Mouse (Mus musculus) heart, postnatal 0 days (tissue): ENCODE data around the gene Hist1h2ag. TPM values are rescaled to one million over a fixed set of nuclear protein-coding genes. Genes with fewer than 3 reads are reported as not detected.

Experiments used
- ATAC-seq: fragments of 200-750 bp; cut with Nextera tagmentation; 2 replicates; pipeline ENCODE4 v1.8.0; 2017; ENCODE audit warnings: low read depth, moderate number of reproducible peaks, moderate library complexity; ENCODE audit not compliant: insufficient read depth
- DNase-seq: peaks from one replicate; pipeline ENCODE4 v3.0.0-alpha.2; 2016; ENCODE audit warnings: low spot score
- H3K27ac ChIP-seq: fragments of 300-500 bp; sonication (generic); 2 replicates; pipeline ENCODE4 v1.5.1; 2014; ENCODE audit warnings: low read depth, mild to moderate bottlenecking
- H3K27me3 ChIP-seq: fragments of 300-500 bp; sonication (generic); 2 replicates; pipeline ENCODE4 v1.6.1; 2014; ENCODE audit warnings: low read length, mixed read lengths; ENCODE audit not compliant: control insufficient read depth, insufficient read depth
- H3K36me3 ChIP-seq: fragments of 300-500 bp; sonication (generic); replicated peaks from 2 replicates; pipeline ENCODE4 v1.6.1; 2014; ENCODE audit warnings: low read length, mixed read lengths; ENCODE audit not compliant: control insufficient read depth, insufficient read depth
- H3K4me1 ChIP-seq: fragments of 300-500 bp; sonication (generic); 2 replicates; pipeline ENCODE4 v1.6.1; 2014; ENCODE audit warnings: antibody characterized with exemption; ENCODE audit not compliant: control insufficient read depth, insufficient read depth
- H3K4me2 ChIP-seq: fragments of 300-500 bp; sonication (generic); 2 replicates; pipeline ENCODE4 v1.6.1; 2014; ENCODE audit warnings: low read depth, mild to moderate bottlenecking, low read length, moderate library complexity
- H3K4me3 ChIP-seq: fragments of 300-500 bp; sonication (generic); 2 replicates; pipeline ENCODE4 v1.5.1; 2014; ENCODE audit warnings: low read depth, low read length
- H3K9ac ChIP-seq: fragments of 300-500 bp; sonication (generic); replicated peaks from 2 replicates; pipeline ENCODE4 v1.6.1; 2014; ENCODE audit warnings: low read depth, low read length, mixed read lengths
- H3K9me3 ChIP-seq: fragments of 300-500 bp; sonication (generic); replicated peaks from 2 replicates; pipeline ENCODE4 v1.6.1; 2016; ENCODE audit warnings: low read length; ENCODE audit not compliant: control insufficient read depth
- CTCF ChIP-seq: IDR thresholded peaks from 2 replicates; pipeline ENCODE4 v1.5.1; 2016; ENCODE audit warnings: antibody characterized with exemption, control low read depth, low read depth
- EP300 ChIP-seq: IDR thresholded peaks from 2 replicates; pipeline ENCODE4 v1.6.1; 2016; ENCODE audit warnings: antibody characterized with exemption, low read depth
- WGBS: fragments of 180-500 bp; shearing (Covaris S2); extraction: QIAGEN DNeasy Blood & Tissue Kit; methylation state at CpG from one replicate; pipeline ENCODE4 v1.1.7; 2014; 5-methylcytosine and 5-hydroxymethylcytosine counted together
- polyA plus RNA-seq: library from polyadenylated mRNA; unstranded; fragments of >200 nt; fragmentation: Nextera tagmentation; extraction: Ambion mirVana; gene quantifications from 2 replicates; pipeline ENCODE4 v1.2.1, GENCODE M21; 2015
- total RNA-seq: library from RNA; depleted of rRNA; stranded (reverse); fragments of >200 nt; gene quantifications from 2 replicates; pipeline ENCODE4 v1.2.3, GENCODE M21; 2014; ENCODE audit warnings: low replicate concordance

Gene Hist1h2ag
- total and polyA plus RNA-seq, 2 experiments from 2014 or later, result 7.6 to 658 TPM

DNA sequence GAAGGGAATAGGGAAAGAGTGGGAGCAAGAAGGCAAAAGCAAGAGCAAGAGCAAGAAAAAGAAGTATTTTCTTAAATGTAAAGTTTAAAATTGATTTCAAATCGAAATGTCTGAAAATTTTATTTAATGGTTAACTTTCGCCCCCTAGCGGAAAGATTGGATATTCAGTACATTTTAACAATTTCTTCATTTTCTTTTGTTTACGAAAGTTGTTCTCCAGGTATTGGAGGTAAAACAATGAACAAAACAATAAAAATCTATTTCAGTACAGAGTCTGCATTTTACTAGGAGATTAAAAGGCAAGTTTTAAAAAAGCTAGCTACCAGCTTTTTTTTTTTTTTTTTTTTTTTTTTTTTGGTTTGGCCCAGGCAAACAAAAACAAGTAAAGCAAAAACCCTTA is 12.3 kb downstream of the Hist1h2ag start:
- WGBS, result 11% methylated on average over 4 of the region's 4 CpGs
- Histone ChIP-seq H3K27ac (no peak overlapping the region), H3K4me3 (no peak overlapping the region), H3K4me1 (0 out of 2 replicates have a peak, but pooled peaks cover 4% of the 10 kb centered on the region), H3K9ac (no peak overlapping the region), H3K27me3 (no peaks in the 10 kb centered on the region), H3K36me3 (no peaks in the 10 kb centered on the region), H3K9me3 (no peaks in the 10 kb centered on the region), H3K4me2 (no peak overlapping the region)
- DNase-seq (no peak), ATAC-seq (no peak)
- TF ChIP-seq CTCF (peak; percentile 27; the same call in 1 of the 2 replicates), EP300 (no peak)

DNA sequence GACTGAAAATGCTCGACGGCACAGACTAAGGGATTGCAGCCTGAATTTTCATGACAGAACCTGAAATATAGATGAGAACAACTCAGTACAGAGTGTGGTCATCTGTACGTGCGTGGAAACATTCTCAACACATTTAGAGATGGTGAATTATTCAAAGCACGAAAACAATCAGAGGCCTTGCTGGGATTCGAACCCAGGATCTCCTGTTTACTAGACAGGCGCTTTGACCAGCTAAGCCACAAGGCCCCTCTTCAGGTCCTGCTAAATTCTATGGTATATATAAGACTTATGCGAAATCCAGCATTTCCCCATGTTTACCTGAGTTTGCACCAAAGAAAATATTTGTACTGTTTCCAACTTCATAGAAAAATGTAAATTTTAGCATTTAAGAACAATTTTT is 12.8 kb downstream of the Hist1h2ag start:
- Histone ChIP-seq H3K4me3 (no peak overlapping the region), H3K27me3 (no peaks in the 10 kb centered on the region), H3K27ac (no peak overlapping the region), H3K4me1 (0 out of 2 replicates have a peak, but pooled peaks cover 4% of the 10 kb centered on the region), H3K4me2 (no peak overlapping the region), H3K9me3 (no peaks in the 10 kb centered on the region), H3K36me3 (no peaks in the 10 kb centered on the region), H3K9ac (no peak overlapping the region)
- WGBS, result 40% methylated on average over 8 of the region's 8 CpGs
- no peak for TF ChIP-seq CTCF
- ATAC-seq, result no peak
- no peak for DNase-seq

DNA sequence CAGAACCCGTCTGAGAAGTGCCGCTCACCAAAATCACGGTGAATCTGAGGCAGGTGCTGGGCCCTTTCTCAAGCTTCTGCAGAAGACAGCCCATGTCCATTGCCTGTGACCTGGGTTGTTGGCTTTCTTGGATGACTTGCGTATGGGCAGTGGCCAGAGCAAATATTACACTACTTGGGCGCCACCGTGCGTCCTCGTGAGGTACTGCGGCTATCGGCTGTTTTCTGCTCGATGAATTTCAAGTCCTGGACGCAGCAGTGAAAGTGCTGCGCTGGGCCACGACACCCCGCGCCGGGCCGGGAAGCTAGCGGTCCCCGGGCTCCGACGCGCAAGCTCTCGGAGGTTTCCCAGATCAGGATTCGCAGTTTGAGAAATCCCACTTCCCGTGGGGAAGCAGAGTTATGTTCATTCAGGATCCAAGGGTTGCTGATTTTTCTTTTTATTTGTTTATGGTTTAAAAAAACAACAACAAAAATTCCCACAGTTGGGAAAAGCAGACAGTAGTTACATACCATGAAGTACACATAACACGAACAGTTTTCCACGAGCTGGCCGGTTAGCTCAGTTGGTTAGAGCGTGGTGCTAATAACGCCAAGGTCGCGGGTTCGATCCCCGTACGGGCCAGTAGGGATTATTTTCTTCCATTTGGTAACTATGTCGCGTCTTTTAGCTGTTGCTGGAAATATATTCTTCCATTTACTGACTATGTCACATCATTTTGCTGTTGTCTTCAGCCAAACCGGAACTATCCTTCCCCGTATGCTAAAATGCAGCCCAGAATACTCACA is 13.9 kb downstream of the Hist1h2ag start:
- no peaks in the 10 kb centered on the region for H3K9me3 ChIP-seq
- H3K27ac ChIP-seq, result peak overlapping the region; percentile 86
- no peak for TF ChIP-seq EP300
- TF ChIP-seq CTCF, result peak; percentile 96
- peak overlapping the region; percentile 58; the same call in 1 of the 2 replicates for H3K9ac ChIP-seq
- H3K4me3 ChIP-seq, result peak overlapping the region; percentile 58
- H3K36me3 ChIP-seq, result no peaks in the 10 kb centered on the region
- 1% methylated on average over 40 of the region's 40 CpGs for WGBS
- DNase-seq, result peak; percentile 85
- H3K4me2 ChIP-seq, result peak overlapping the region; percentile 73
- no peaks in the 10 kb centered on the region for H3K4me1 ChIP-seq
- peak; percentile 82 for ATAC-seq
- no peaks in the 10 kb centered on the region for H3K27me3 ChIP-seq

DNA sequence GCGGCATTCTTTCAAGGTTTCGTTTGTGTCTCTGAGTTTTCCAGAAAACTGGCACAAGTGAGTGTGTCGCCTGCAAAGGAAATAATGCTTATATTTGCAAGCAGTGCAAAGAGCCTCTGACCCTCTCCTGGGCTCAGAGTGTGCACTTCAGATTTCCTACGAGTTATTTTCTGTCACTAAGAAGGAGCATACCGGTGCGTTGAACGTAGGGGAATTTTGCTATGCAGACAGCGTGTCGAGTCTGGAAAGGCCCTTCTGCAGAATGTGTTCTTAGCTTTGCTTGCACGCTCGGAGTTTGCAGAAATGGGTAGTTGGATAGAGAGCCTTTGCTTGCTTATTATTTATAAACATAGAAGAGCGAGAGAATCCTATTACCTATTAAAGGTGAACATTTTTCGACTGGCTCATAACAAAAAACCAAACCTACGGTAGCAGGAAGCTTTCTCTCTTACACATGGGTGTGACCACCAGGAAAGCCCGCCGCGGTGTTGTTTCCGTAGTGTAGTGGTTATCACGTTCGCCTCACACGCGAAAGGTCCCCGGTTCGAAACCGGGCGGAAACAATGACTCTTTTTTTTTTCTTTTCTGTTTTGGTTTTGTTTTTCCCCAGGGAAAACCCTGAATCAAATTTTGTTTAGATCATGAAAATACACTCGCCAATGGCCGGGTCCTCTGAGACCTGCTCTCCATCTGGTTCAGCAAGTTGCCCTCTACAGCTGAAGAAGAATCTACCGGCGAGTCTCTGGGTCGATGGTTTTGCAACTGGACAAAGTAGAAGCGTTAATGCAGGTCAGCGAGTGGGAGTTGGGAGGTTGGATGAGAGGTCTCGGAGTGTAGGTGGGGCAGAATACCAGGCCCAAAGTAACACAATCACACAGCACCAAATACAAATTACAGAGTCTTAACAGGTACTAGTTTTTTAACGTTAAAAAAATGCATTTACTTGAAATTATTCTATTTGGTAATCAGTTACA is 16.4 kb downstream of the Hist1h2ag start:
- no peaks in the 10 kb centered on the region for H3K9me3 ChIP-seq
- no peaks in the 10 kb centered on the region for H3K27me3 ChIP-seq
- TF ChIP-seq EP300 (no peak), CTCF (no peak)
- DNase-seq (peak; percentile 67), ATAC-seq (peak; percentile 55; the same call in 1 of the 2 replicates)
- peak overlapping the region; percentile 53 for H3K4me3 ChIP-seq
- H3K27ac ChIP-seq, result peak overlapping the region; percentile 23; the same call in 1 of the 2 replicates
- WGBS, result 2% methylated on average over 35 of the region's 35 CpGs
- peak overlapping the region; percentile 59 for H3K4me2 ChIP-seq
- peak overlapping the region; percentile 15; the same call in 1 of the 2 replicates for H3K9ac ChIP-seq
- no peaks in the 10 kb centered on the region for H3K4me1 ChIP-seq
- no peaks in the 10 kb centered on the region for H3K36me3 ChIP-seq

GRCm38 (mm10) chr13:22022241-22022640 is 20.5 kb downstream of the Hist1h2ag start:
- H3K27ac ChIP-seq, result peak overlapping the region; percentile 55; the same call in 1 of the 2 replicates
- H3K4me2 ChIP-seq, result peak overlapping the region; percentile 93
- 0 out of 2 replicates have a peak, but pooled peaks cover 3% of the 10 kb centered on the region for H3K27me3 ChIP-seq
- H3K4me1 ChIP-seq, result 0 out of 2 replicates have a peak, but pooled peaks cover 2% of the 10 kb centered on the region
- no peak for TF ChIP-seq EP300
- no peak for TF ChIP-seq CTCF
- WGBS, result 1% methylated on average over 9 of the region's 9 CpGs
- H3K36me3 ChIP-seq, result no peaks in the 10 kb centered on the region
- H3K9ac ChIP-seq, result peak overlapping the region; percentile 50
- no peaks in the 10 kb centered on the region for H3K9me3 ChIP-seq
- peak; percentile 68 for DNase-seq
- H3K4me3 ChIP-seq, result peak overlapping the region; percentile 62
- peak; percentile 73 for ATAC-seq
